Mouse (Mus musculus): ENCODE results near the gene Elavl2.

Gene Elavl2

GRCm38 (mm10) chr4:91208415-91209292 is 191.9 kb downstream of the Elavl2 start:
- DNase-seq (ENCODE audit: low spot score): no peak
